Mouse (Mus musculus) G1E (cell line): ENCODE results near the gene Pdzd2. TPM values are rescaled to one million over a fixed set of nuclear protein-coding genes. Genes with fewer than 3 reads are reported as not detected.

ENCODE experiments used
- ATAC-seq: 2 replicates; pipeline ENCODE4 v1.8.0; 2016; ENCODE audit warnings: mild to moderate bottlenecking; ENCODE audit not compliant: insufficient number of reproducible peaks, poor library complexity, low FRiP score, severe bottlenecking; ENCODE audit errors: extremely low read depth
- DNase-seq: peaks from one replicate; pipeline ENCODE4 v3.0.0; 2012; ENCODE audit warnings: low spot score
- H3K27me3 ChIP-seq: 2 replicates; pipeline ENCODE4 v1.6.1; 2012; ENCODE audit warnings: mild to moderate bottlenecking, low read length, inconsistent platforms; ENCODE audit not compliant: insufficient read depth
- H3K36me3 ChIP-seq: replicated peaks from 2 replicates; pipeline ENCODE3; 2012; ENCODE audit warnings: mild to moderate bottlenecking, inconsistent platforms
- H3K4me1 ChIP-seq: 2 replicates; pipeline ENCODE4 v1.6.1; 2012; ENCODE audit warnings: low read depth, low read length, inconsistent platforms, mixed read lengths; ENCODE audit not compliant: insufficient read depth
- H3K4me3 ChIP-seq: 2 replicates; pipeline ENCODE4 v1.5.1; 2012; ENCODE audit warnings: low read depth, mild to moderate bottlenecking, inconsistent platforms, low read length, moderate library complexity, mixed read lengths
- H3K9me3 ChIP-seq: replicated peaks from 2 replicates; pipeline ENCODE4 v1.6.1; 2012; ENCODE audit warnings: inconsistent platforms
- CTCF ChIP-seq: IDR thresholded peaks from 2 replicates; pipeline ENCODE4 v1.5.1; 2012; ENCODE audit warnings: low read depth, low read length, inconsistent platforms, mixed read lengths
- GATA1 ChIP-seq: IDR thresholded peaks from 2 replicates; pipeline ENCODE4 v1.6.1; 2012; ENCODE audit warnings: borderline replicate concordance, low read length, inconsistent platforms, mixed read lengths
- GATA2 ChIP-seq: IDR thresholded peaks from 2 replicates; pipeline ENCODE4 v1.6.1; 2012; ENCODE audit warnings: low read depth, low read length, inconsistent platforms, borderline replicate concordance
- POLR2AphosphoS5 ChIP-seq: IDR thresholded peaks from 2 replicates; pipeline ENCODE4 v1.6.1; 2012; ENCODE audit warnings: low read depth, low read length, inconsistent platforms; ENCODE audit not compliant: insufficient replicate concordance
- TAL1 ChIP-seq: conservative IDR thresholded peaks from 2 replicates; pipeline ENCODE4 v1.6.1; 2012; ENCODE audit warnings: low read depth, low read length, inconsistent platforms, mixed read lengths
- polyA plus RNA-seq: library from polyadenylated mRNA; stranded (reverse); fragments of >175 nt; gene quantifications from 2 replicates; pipeline ENCODE4 v1.2.3, GENCODE M21; 2012
- total RNA-seq, 2 experiments: library from RNA; stranded (forward) in 1 of 2; stranded (reverse) in 1 of 2; fragments of 200-1000 nt in 1 of 2; fragments of >200 nt in 1 of 2; fragmentation: Nextera tagmentation in 1 of 2; gene quantifications; 2 replicates each; pipeline ENCODE4 v1.2.3; 2014 to 2017

Pdzd2 gene
- total and polyA plus RNA-seq, 3 experiments, result 0.18 to 1.8 (median 0.98) TPM

DNA sequence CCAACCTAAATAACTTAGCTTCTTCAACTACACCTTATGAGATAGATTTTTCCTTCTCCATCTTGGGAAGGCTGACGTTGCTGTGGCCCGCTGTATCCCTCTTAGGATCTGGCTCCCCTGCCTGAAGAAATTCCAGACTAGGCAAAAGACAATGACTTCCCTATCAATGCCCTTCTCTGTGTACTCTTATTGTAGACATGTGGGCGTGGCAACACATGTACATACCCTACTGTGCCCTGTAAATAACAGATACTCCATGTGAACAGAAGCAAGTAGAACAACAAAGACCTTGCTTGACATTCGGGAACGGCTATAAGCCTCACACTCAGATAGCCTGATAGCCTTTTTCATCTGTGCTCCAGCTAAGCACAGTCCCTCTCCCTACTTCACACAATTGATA is 295.2 kb downstream of the Pdzd2 start:
- no peak for ATAC-seq

DNA sequence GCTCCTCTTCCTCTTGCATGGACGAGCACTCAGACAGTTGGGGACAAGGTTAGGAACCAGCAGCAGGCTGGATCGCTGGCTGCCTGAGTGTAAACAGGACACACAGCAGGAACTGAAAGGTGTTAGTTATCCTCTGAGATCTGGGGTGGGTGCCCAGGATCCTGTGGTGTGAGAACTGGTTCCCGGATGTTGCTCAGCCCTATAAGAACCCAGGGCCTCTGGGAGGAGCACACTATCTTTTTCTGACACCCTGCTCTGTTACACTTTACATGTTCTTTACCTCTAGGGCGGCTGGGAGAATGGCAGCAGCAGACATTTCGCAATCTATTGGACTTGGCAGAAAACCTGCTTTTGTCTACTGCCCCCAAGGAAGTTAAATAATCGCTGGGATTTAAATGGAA is 300.4 kb downstream of the Pdzd2 start:
- DNase-seq (no peak), ATAC-seq (no peak)
- Histone ChIP-seq H3K4me1 (no peaks in the 10 kb centered on the region), H3K27me3 (0 out of 2 replicates have a peak, but pooled peaks cover 5% of the 10 kb centered on the region), H3K9me3 (no peaks in the 10 kb centered on the region), H3K4me3 (no peak overlapping the region), H3K36me3 (no peaks in the 10 kb centered on the region)
- TF ChIP-seq CTCF (no peak), GATA2 (no peak), POLR2AphosphoS5 (no peak), GATA1 (no peak), TAL1 (no peak)

More for the DNA sequence above, 295.2 kb downstream of the Pdzd2 start:
- TF ChIP-seq POLR2AphosphoS5 (no peak), CTCF (no peak), GATA1 (no peak), TAL1 (no peak), GATA2 (no peak)
- no peak for DNase-seq
- no peaks in the 10 kb centered on the region for H3K36me3 ChIP-seq
- H3K27me3 ChIP-seq, result peaks cover 13% of the 10 kb centered on the region
- no peaks in the 10 kb centered on the region for H3K4me1 ChIP-seq
- no peaks in the 10 kb centered on the region for H3K9me3 ChIP-seq
- H3K4me3 ChIP-seq, result no peak overlapping the region

DNA sequence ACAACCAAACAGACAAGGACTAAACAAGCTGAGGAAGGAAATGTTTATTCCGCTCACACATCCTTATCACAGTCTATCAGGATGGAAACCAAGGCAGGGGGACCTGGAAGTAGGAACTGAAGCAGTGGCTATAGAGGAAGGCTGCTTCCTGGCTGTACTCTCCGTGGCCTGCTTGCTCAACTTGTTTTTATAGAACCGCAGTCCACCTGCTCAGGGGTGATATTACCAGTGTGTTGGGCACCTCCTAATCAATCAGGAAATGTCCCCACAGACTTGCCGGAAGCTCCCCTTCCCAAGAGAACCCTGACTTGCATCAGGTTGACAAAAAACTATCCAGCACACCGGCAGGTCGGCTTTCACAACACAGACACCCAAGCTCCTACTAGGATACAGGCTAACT is 301.0 kb downstream of the Pdzd2 start:
- Histone ChIP-seq H3K27me3 (0 out of 2 replicates have a peak, but pooled peaks cover 8% of the 10 kb centered on the region), H3K4me3 (no peak overlapping the region), H3K36me3 (no peaks in the 10 kb centered on the region), H3K4me1 (no peaks in the 10 kb centered on the region), H3K9me3 (no peaks in the 10 kb centered on the region)
- TF ChIP-seq TAL1 (no peak), POLR2AphosphoS5 (no peak), GATA2 (no peak), GATA1 (no peak), CTCF (no peak)
- DNase-seq (no peak), ATAC-seq (no peak)

DNA sequence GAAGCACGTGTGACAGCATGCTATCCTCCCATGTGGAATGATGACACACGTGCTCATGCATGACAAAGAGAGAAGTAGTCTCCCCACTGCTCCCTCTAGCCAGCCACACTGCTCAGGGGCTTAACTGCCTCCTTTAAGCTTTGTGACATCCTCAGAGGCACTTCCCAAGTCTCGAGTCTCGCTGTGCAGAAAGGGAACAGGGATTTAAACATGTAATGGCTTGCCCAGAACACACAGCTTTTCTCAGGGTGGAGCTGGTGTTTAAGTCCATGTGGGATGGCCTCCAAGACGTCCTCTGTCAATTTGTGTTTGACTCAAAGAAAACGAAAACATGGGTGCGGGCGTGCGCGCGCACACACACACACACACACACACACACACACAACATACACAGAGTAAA is 301.6 kb downstream of the Pdzd2 start:
- Histone ChIP-seq H3K27me3 (0 out of 2 replicates have a peak, but pooled peaks cover 8% of the 10 kb centered on the region), H3K4me1 (no peaks in the 10 kb centered on the region), H3K4me3 (peak overlapping the region; percentile 27; the same call in 1 of the 2 replicates), H3K9me3 (no peaks in the 10 kb centered on the region), H3K36me3 (no peaks in the 10 kb centered on the region)
- no peak for TF ChIP-seq GATA1
- no peak for TF ChIP-seq CTCF
- TF ChIP-seq TAL1, result no peak
- no peak for TF ChIP-seq GATA2
- TF ChIP-seq POLR2AphosphoS5, result no peak
- ATAC-seq (no peak), DNase-seq (no peak)

DNA sequence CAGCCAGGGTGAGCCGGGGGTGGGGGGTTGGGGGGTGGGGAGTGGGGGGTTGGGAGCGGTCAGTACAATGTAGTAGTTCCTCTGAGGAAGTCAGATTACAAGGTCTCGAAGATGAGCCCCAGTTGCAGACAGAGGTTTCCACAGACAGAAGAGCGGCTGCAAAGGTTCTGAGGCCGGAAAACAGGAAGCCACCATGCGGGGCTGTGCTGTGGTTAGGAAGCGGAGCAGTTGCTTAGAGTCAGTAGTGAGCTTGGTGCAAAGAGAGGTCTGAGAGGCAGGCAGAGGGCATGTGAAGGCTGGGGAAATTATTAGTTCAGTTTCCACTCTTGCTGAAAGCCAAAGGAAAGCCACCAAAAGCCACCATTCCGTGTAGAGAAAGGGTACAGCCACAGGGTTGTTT is 303.8 kb downstream of the Pdzd2 start:
- ATAC-seq (no peak), DNase-seq (no peak)
- H3K4me1 ChIP-seq, result no peaks in the 10 kb centered on the region
- no peaks in the 10 kb centered on the region for H3K36me3 ChIP-seq
- no peak overlapping the region for H3K4me3 ChIP-seq
- H3K27me3 ChIP-seq, result 0 out of 2 replicates have a peak, but pooled peaks cover 6% of the 10 kb centered on the region
- no peaks in the 10 kb centered on the region for H3K9me3 ChIP-seq
- TF ChIP-seq GATA1 (no peak), POLR2AphosphoS5 (no peak), GATA2 (no peak), TAL1 (no peak), CTCF (no peak)

DNA sequence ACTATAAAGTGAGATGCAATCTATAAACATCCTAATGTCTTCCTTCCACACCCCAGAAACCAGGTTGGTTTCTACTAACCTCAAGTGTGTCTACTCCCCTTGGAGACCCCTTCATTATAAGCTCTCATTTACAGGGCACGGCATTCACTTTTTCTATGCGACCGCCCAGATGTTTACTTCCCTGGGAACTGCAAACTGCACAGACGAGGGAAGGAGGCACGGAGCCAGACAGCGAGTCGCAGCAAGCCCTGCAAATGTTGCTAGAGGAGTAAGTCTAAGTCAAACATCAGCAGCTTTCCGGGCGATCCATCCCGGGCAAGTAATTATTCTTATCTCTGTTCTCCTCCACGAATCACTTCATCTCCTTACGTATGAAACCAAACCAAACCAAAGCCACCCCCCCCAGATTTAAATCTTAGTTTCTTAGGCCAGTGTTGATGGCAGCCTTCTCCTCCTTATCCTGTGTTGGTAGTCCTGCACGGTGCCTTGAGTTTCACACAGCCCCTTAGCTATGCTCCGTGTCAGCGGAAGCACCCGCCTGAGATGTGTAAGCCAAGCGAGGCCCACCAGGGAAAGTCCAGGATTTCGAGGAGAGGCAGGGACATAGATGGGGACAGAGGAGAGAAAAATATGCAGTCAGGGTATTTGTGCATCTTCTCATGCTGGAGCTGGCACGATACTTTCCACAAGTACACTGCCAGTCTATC is 305.7 kb downstream of the Pdzd2 start:
- Histone ChIP-seq H3K4me3 (no peak overlapping the region), H3K4me1 (no peaks in the 10 kb centered on the region), H3K27me3 (0 out of 2 replicates have a peak, but pooled peaks cover 5% of the 10 kb centered on the region), H3K9me3 (no peaks in the 10 kb centered on the region), H3K36me3 (no peaks in the 10 kb centered on the region)
- TF ChIP-seq TAL1 (no peak), GATA2 (no peak)
- no peak for ATAC-seq
- no peak for DNase-seq
